Mouse (Mus musculus): Measurements from ENCODE around the gene Siglec1. TPM values are rescaled to one million over a fixed set of nuclear protein-coding genes. Genes with fewer than 3 reads are reported as not detected.

Gene Siglec1
- polyA plus RNA-seq, 1 experiment from 2014 or later, result 0.09 TPM

Small RNA genes within 50 kb of the gene (microRNA-seq; reads per million reads assigned to microRNA genes)
- not detected for gene Mir6973b

Other genes starting within 250 kb of the Siglec1 start
- gene 4930402H24Rik, start 180.4 kb downstream of the Siglec1 start, polyA plus RNA-seq (2014; fragmentation: Nextera tagmentation; extraction: Ambion mirVana), result 106 and 109 TPM in 2 replicates
- gene Atrn, start 180.3 kb downstream of the Siglec1 start, polyA plus RNA-seq (2014; fragmentation: Nextera tagmentation; extraction: Ambion mirVana), result 24.7 and 25.3 TPM in 2 replicates
- gene Gfra4, start 43.7 kb downstream of the Siglec1 start, polyA plus RNA-seq (2014; fragmentation: Nextera tagmentation; extraction: Ambion mirVana), result 49.4 and 63.7 TPM in 2 replicates
- 0.60 and 0.73 TPM in 2 replicates for gene Adam33, start 23.0 kb downstream of the Siglec1 start, polyA plus RNA-seq (2014; fragmentation: Nextera tagmentation; extraction: Ambion mirVana)
- 1.3 and 3.4 TPM in 2 replicates for gene Hspa12b, start 40.5 kb upstream of the Siglec1 start, polyA plus RNA-seq (2014; fragmentation: Nextera tagmentation; extraction: Ambion mirVana)
- gene Gm11037, start 46.7 kb upstream of the Siglec1 start, polyA plus RNA-seq (2014; fragmentation: Nextera tagmentation; extraction: Ambion mirVana), result not detected in 2 replicates
- gene 1700037H04Rik, start 73.3 kb upstream of the Siglec1 start, polyA plus RNA-seq (2014; fragmentation: Nextera tagmentation; extraction: Ambion mirVana), result 86.9 and 90.0 TPM in 2 replicates
- gene Cenpb, start 93.3 kb upstream of the Siglec1 start, polyA plus RNA-seq (2014; fragmentation: Nextera tagmentation; extraction: Ambion mirVana), result 7.0 and 10.5 TPM in 2 replicates
- 21.9 and 24.7 TPM in 2 replicates for gene Cdc25b, start 100.2 kb upstream of the Siglec1 start, polyA plus RNA-seq (2014; fragmentation: Nextera tagmentation; extraction: Ambion mirVana)
- gene Spef1, start 100.5 kb upstream of the Siglec1 start, polyA plus RNA-seq (2014; fragmentation: Nextera tagmentation; extraction: Ambion mirVana), result 9.2 and 9.4 TPM in 2 replicates
- gene Ap5s1, start 120.3 kb upstream of the Siglec1 start, polyA plus RNA-seq (2014; fragmentation: Nextera tagmentation; extraction: Ambion mirVana), result 39.4 and 39.5 TPM in 2 replicates
- 5.0 and 6.1 TPM in 2 replicates for gene Mavs, start 147.3 kb upstream of the Siglec1 start, polyA plus RNA-seq (2014; fragmentation: Nextera tagmentation; extraction: Ambion mirVana)
- 28.7 and 32.2 TPM in 2 replicates for gene Pank2, start 175.7 kb upstream of the Siglec1 start, polyA plus RNA-seq (2014; fragmentation: Nextera tagmentation; extraction: Ambion mirVana)